Mouse (Mus musculus) liver, embryonic 14.5 days (tissue): ENCODE measurements at regions not wholly inside any gene's neighbourhood (a gene's known extent, or its start where the extent isn't known, plus 50 kb on each side); places are given as distances from the start of the nearest gene placed in this dataset.

Experiments used
- ATAC-seq: fragments of 200-750 bp; cut with Nextera tagmentation; 2 replicates; pipeline ENCODE4 v1.8.0; 2017; ENCODE audit warnings: moderate number of reproducible peaks, mild to moderate bottlenecking, moderate library complexity; ENCODE audit not compliant: insufficient read depth
- DNase-seq, 3 experiments: peaks; one replicate each; pipeline ENCODE4 v3.0.0-alpha.2; 2012 to 2013; ENCODE audit warnings: low read depth in 3 of 3, low spot score in 3 of 3
- H3K27ac ChIP-seq: fragments of 300-500 bp; sonication (generic); 2 replicates; pipeline ENCODE4 v1.5.1; 2014; ENCODE audit warnings: moderate library complexity, mild to moderate bottlenecking, control low read depth, inconsistent platforms
- H3K27me3 ChIP-seq: fragments of 300-500 bp; sonication (generic); 2 replicates; pipeline ENCODE4 v1.6.1; 2014; ENCODE audit warnings: mild to moderate bottlenecking, low read length, moderate library complexity; ENCODE audit not compliant: control insufficient read depth, insufficient read depth
- H3K36me3 ChIP-seq: fragments of 300-500 bp; sonication (generic); replicated peaks from 2 replicates; pipeline ENCODE4 v1.6.1; 2014; ENCODE audit warnings: low read depth; ENCODE audit not compliant: control insufficient read depth, insufficient read depth
- H3K4me1 ChIP-seq, 2 experiments: fragments of 200-500 bp in 1 of 2; fragments of 300-500 bp in 1 of 2; sonication (generic) in 1 of 2; replicated peaks; 2 replicates each; pipeline ENCODE4 v1.6.1; 2012 to 2014; ENCODE audit warnings: antibody characterized with exemption in 1 of 2, inconsistent platforms in 1 of 2, low read length in 1 of 2; ENCODE audit not compliant: control insufficient read depth in 2 of 2, insufficient read depth in 2 of 2
- H3K4me2 ChIP-seq: fragments of 300-500 bp; sonication (generic); 2 replicates; pipeline ENCODE4 v1.6.1; 2014; ENCODE audit warnings: low read depth, mild to moderate bottlenecking, control low read depth, moderate library complexity
- H3K4me3 ChIP-seq, 2 experiments: fragments of 200-500 bp in 1 of 2; fragments of 300-500 bp in 1 of 2; sonication (generic) in 1 of 2; 2 replicates each; pipeline ENCODE4 v1.5.1; 2012 to 2014; ENCODE audit warnings: low read depth in 2 of 2, low read length in 2 of 2, mild to moderate bottlenecking in 2 of 2, control low read depth in 1 of 2, inconsistent platforms in 1 of 2, moderate library complexity in 1 of 2; ENCODE audit not compliant: insufficient read depth in 1 of 2
- H3K9ac ChIP-seq: fragments of 300-500 bp; sonication (generic); replicated peaks from 2 replicates; pipeline ENCODE4 v1.6.1; 2014; ENCODE audit warnings: mild to moderate bottlenecking, control low read depth, moderate library complexity
- H3K9me3 ChIP-seq: fragments of 300-500 bp; sonication (generic); 2 replicates; pipeline ENCODE4 v1.6.1; 2016; ENCODE audit warnings: low read length, mixed read lengths; ENCODE audit not compliant: control insufficient read depth
- CTCF ChIP-seq: IDR thresholded peaks from 2 replicates; pipeline ENCODE4 v1.5.1; 2016; ENCODE audit warnings: antibody characterized with exemption, low read depth, control low read depth
- EP300 ChIP-seq: IDR thresholded peaks from 2 replicates; pipeline ENCODE4 v1.6.1; 2016; ENCODE audit warnings: antibody characterized with exemption, low read depth
- WGBS: fragments of 180-500 bp; shearing (Covaris S2); extraction: QIAGEN DNeasy Blood & Tissue Kit; methylation state at CpG from one replicate; pipeline ENCODE4 v1.1.7; 2014; ENCODE audit not compliant: insufficient replicate concordance; 5-methylcytosine and 5-hydroxymethylcytosine counted together

- DNase-seq (no peak), ATAC-seq (no peak)
- TF ChIP-seq CTCF (no peak), EP300 (no peak)
- H3K4me3 ChIP-seq: no peak overlapping the region
- no peaks in the 10 kb centered on the region for H3K9me3 ChIP-seq
- no peaks in the 10 kb centered on the region for H3K27me3 ChIP-seq
- H3K4me2 ChIP-seq: no peak overlapping the region
- no peak overlapping the region for H3K9ac ChIP-seq
- no peaks in the 10 kb centered on the region for H3K4me1 ChIP-seq
- no peak overlapping the region for H3K27ac ChIP-seq
- H3K36me3 ChIP-seq: no peaks in the 10 kb centered on the region
Measured at GRCm38 (mm10) chr17:76205082-76205481, 653.3 kb upstream of the Fam98a start.

GRCm38 (mm10) chr17:76184813-76185212 is 633.1 kb upstream of the Fam98a start:
- 35% methylated on average over 2 of the region's 2 CpGs for WGBS
- H3K36me3 ChIP-seq: no peaks in the 10 kb centered on the region
- no peak overlapping the region for H3K4me2 ChIP-seq
- ATAC-seq (no peak), DNase-seq (no peak)
- no peak overlapping the region for H3K4me3 ChIP-seq
- H3K27me3 ChIP-seq: no peaks in the 10 kb centered on the region
- no peaks in the 10 kb centered on the region for H3K9me3 ChIP-seq
- H3K9ac ChIP-seq: no peak overlapping the region
- no peak for TF ChIP-seq EP300
- no peak for TF ChIP-seq CTCF
- no peak overlapping the region for H3K27ac ChIP-seq
- H3K4me1 ChIP-seq: no peaks in the 10 kb centered on the region

DNA sequence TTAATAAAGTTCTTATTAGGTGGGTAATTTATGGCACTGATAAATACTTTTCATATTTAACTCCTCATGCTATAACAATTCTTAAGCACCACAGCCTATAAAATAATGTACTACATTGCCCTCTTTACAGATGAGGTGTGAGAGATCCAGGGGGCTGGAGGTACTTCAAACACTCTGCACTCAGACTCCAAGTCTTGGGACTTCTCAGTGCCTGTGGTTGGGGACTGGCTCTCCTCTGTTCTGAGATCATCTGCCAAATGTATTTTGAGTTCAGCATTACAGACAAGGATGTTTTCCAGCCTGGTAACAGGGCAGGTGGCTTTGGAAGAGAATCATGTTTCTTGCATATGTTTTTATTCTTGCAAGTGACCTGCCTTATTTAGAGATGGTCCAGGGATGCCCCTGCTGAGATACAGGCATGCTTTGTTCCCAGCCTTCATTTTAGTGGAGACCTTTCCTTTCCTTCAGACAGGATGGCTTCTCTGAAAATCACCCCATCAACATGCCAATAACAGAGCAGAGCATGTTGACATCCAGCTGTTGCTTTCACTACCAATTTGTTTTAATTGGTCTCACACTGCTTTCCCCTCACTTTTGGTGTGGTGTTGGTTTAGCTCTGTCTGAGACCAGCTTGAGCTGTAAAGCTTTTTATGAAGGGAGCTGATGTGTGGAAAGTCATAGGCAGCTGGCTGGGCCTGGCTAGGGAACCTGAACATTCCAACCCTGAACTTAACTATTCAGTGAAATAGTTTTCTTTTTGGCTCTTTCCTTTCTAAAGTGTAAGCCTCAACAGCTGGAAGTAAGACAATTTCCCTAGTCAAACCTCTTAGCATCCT is 585.1 kb upstream of the Fam98a start:
- Histone ChIP-seq H3K4me2 (no peak overlapping the region), H3K9me3 (no peaks in the 10 kb centered on the region), H3K27ac (no peak overlapping the region), H3K9ac (no peak overlapping the region), H3K4me3 (no peak overlapping the region), H3K4me1 (no peaks in the 10 kb centered on the region), H3K27me3 (no peaks in the 10 kb centered on the region), H3K36me3 (no peaks in the 10 kb centered on the region)
- DNase-seq (no peak), ATAC-seq (no peak)
- TF ChIP-seq EP300: no peak
- TF ChIP-seq CTCF: no peak

- H3K36me3 ChIP-seq: no peaks in the 10 kb centered on the region
- no peaks in the 10 kb centered on the region for H3K9me3 ChIP-seq
- H3K27ac ChIP-seq: no peak overlapping the region
- ATAC-seq: no peak
- 45% methylated on average over 3 of the region's 3 CpGs for WGBS
- no peak overlapping the region for H3K4me3 ChIP-seq
- H3K4me1 ChIP-seq: no peaks in the 10 kb centered on the region
- TF ChIP-seq EP300 (no peak), CTCF (no peak)
- no peaks in the 10 kb centered on the region for H3K27me3 ChIP-seq
- DNase-seq: no peak
- H3K4me2 ChIP-seq: no peak overlapping the region
- no peak overlapping the region for H3K9ac ChIP-seq
Measured at GRCm38 (mm10) chr17:76134030-76134429, 582.3 kb upstream of the Fam98a start.

DNA sequence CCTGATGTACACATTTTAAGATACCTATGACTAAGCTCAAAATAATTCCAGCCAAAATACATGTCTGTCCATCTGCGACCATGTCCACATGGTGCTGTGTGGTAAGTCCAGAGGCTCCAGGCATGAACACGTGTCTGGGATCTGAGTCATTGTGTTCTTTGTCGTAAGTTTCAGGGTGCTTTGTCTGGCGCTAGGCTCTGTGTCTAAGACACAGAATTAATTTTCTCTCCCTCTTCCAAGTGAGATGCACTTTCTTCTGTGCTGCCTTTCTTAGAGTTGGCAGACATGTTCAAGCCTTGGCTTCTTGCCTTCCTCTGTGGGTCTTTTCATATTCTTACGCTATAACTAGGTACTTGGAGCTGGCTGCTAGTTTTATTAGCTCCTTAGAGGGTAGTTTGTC is 573.5 kb upstream of the Fam98a start:
- WGBS: 69% methylated on average over 5 of the region's 5 CpGs
- no peak overlapping the region for H3K4me2 ChIP-seq
- TF ChIP-seq CTCF (no peak), EP300 (no peak)

More for the DNA sequence above, 573.5 kb upstream of the Fam98a start:
- Histone ChIP-seq H3K36me3 (no peaks in the 10 kb centered on the region), H3K9ac (no peak overlapping the region), H3K4me1 (no peaks in the 10 kb centered on the region), H3K27me3 (no peaks in the 10 kb centered on the region), H3K9me3 (no peaks in the 10 kb centered on the region), H3K27ac (no peak overlapping the region), H3K4me3 (no peak overlapping the region)
- ATAC-seq (no peak), DNase-seq (no peak)
